Mouse (Mus musculus): ENCODE measurements around the gene Snurf. TPM values are rescaled to one million over a fixed set of nuclear protein-coding genes. Genes with fewer than 3 reads are reported as not detected.

The Snurf gene
- polyA plus RNA-seq (2014; fragmentation: Nextera tagmentation; extraction: Ambion mirVana), result 38.0 and 38.8 TPM in 2 replicates

- Histone ChIP-seq H3K9ac (ENCODE audit: low read length) (peak within 1 kb of the TSS; percentile 72), H3K27ac (replicated peaks in 1 of 2; ENCODE audit: control insufficient read depth in 1 of 2, insufficient read depth in 1 of 2, low read depth in 2 of 2, low read length in 2 of 2) (peak within 1 kb of the TSS; percentile 14 to 39; a peak in 1 of 4 replicates), H3K9me3 (ENCODE audit: control insufficient read depth, low read length) (peaks cover 17% of the 10 kb centered on the region), H3K4me2 (ENCODE audit: low read length) (peak within 1 kb of the TSS; percentile 68), H3K4me3 (ENCODE audit: control insufficient read depth in 1 of 2, insufficient read depth in 1 of 2, low read depth in 1 of 2, low read length in 2 of 2) (peak within 1 kb of the TSS; percentile 55 to 62), H3K27me3 (ENCODE audit: control insufficient read depth, insufficient read depth, low read length) (no peaks in the 10 kb centered on the region), H3K4me1 (ENCODE audit: control insufficient read depth in 2 of 2, insufficient read depth in 2 of 2, low read length in 2 of 2) (peaks cover 2 to 4% of the 10 kb centered on the region in 2 experiments; a peak in 1 of 4 replicates), H3K36me3 (ENCODE audit: control insufficient read depth, insufficient read depth, low read length) (no peaks in the 10 kb centered on the region)
- 50% methylated on average over 30 of the region's 30 CpGs for WGBS
- ATAC-seq (ENCODE audit: insufficient number of reproducible peaks, insufficient read depth, low FRiP score, low read depth), result 0 out of 2 replicates have a peak, but pooled peaks have one; percentile 61
Observed at GRCm38 (mm10) chr7:60004606-60005330, at the start of gene Snurf, which contains the start of gene Gm38393. Gene Snurf (minus strand): TSS chr7:60005049. Gene Gm38393 (minus strand): TSS chr7:60005064.

- Histone ChIP-seq H3K27ac (replicated peaks in 1 of 2; ENCODE audit: control insufficient read depth in 1 of 2, insufficient read depth in 1 of 2, low read depth in 2 of 2, low read length in 2 of 2) (no peak overlapping the region), H3K4me3 (ENCODE audit: control insufficient read depth in 1 of 2, insufficient read depth in 1 of 2, low read depth in 1 of 2, low read length in 2 of 2) (no peak overlapping the region), H3K4me2 (ENCODE audit: low read length) (no peak overlapping the region), H3K9me3 (ENCODE audit: control insufficient read depth, low read length) (no peaks in the 10 kb centered on the region), H3K36me3 (ENCODE audit: control insufficient read depth, insufficient read depth, low read length) (no peaks in the 10 kb centered on the region), H3K27me3 (ENCODE audit: control insufficient read depth, insufficient read depth, low read length) (no peaks in the 10 kb centered on the region), H3K9ac (ENCODE audit: low read length) (no peak overlapping the region), H3K4me1 (ENCODE audit: control insufficient read depth in 2 of 2, insufficient read depth in 2 of 2, low read length in 2 of 2) (no peaks in the 10 kb centered on the region)
- 65% methylated on average over 6 of the region's 6 CpGs for WGBS
- ATAC-seq (ENCODE audit: insufficient number of reproducible peaks, insufficient read depth, low FRiP score, low read depth), result no peak
Observed at GRCm38 (mm10) chr7:60047481-60048201, 42.8 kb upstream of the Snurf start.

GRCm38 (mm10) chr7:60013186-60013585, 8.3 kb upstream of the Snurf start:
- Histone ChIP-seq H3K4me2 (ENCODE audit: low read length) (no peak overlapping the region), H3K36me3 (ENCODE audit: control insufficient read depth, insufficient read depth, low read length) (no peaks in the 10 kb centered on the region), H3K27me3 (ENCODE audit: control insufficient read depth, insufficient read depth, low read length) (no peaks in the 10 kb centered on the region), H3K27ac (replicated peaks in 1 of 2; ENCODE audit: control insufficient read depth in 1 of 2, insufficient read depth in 1 of 2, low read depth in 2 of 2, low read length in 2 of 2) (no peak overlapping the region), H3K4me1 (ENCODE audit: control insufficient read depth in 2 of 2, insufficient read depth in 2 of 2, low read length in 2 of 2) (no peaks in the 10 kb centered on the region), H3K9me3 (ENCODE audit: control insufficient read depth, low read length) (no peaks in the 10 kb centered on the region), H3K4me3 (ENCODE audit: control insufficient read depth in 1 of 2, insufficient read depth in 1 of 2, low read depth in 1 of 2, low read length in 2 of 2) (no peak overlapping the region), H3K9ac (ENCODE audit: low read length) (no peak overlapping the region)
- ATAC-seq (ENCODE audit: insufficient number of reproducible peaks, insufficient read depth, low FRiP score, low read depth), result no peak
- WGBS, result 77% methylated on average over 3 of the region's 3 CpGs

GRCm38 (mm10) chr7:60007727-60008360, 3.0 kb upstream of the Snurf start:
- ATAC-seq (ENCODE audit: insufficient number of reproducible peaks, insufficient read depth, low FRiP score, low read depth), result no peak
- peaks cover 2 to 4% of the 10 kb centered on the region in 2 experiments; a peak in 1 of 4 replicates for H3K4me1 ChIP-seq (ENCODE audit: control insufficient read depth in 2 of 2, insufficient read depth in 2 of 2, low read length in 2 of 2)
- no peak overlapping the region for H3K27ac ChIP-seq (replicated peaks in 1 of 2; ENCODE audit: control insufficient read depth in 1 of 2, insufficient read depth in 1 of 2, low read depth in 2 of 2, low read length in 2 of 2)
- H3K4me3 ChIP-seq (ENCODE audit: control insufficient read depth in 1 of 2, insufficient read depth in 1 of 2, low read depth in 1 of 2, low read length in 2 of 2), result no peak overlapping the region
- no peak overlapping the region for H3K9ac ChIP-seq (ENCODE audit: low read length)
- 26% methylated on average over 3 of the region's 3 CpGs for WGBS
- peaks cover 17% of the 10 kb centered on the region for H3K9me3 ChIP-seq (ENCODE audit: control insufficient read depth, low read length)
- no peaks in the 10 kb centered on the region for H3K36me3 ChIP-seq (ENCODE audit: control insufficient read depth, insufficient read depth, low read length)
- H3K27me3 ChIP-seq (ENCODE audit: control insufficient read depth, insufficient read depth, low read length), result no peaks in the 10 kb centered on the region
- H3K4me2 ChIP-seq (ENCODE audit: low read length), result no peak overlapping the region

GRCm38 (mm10) chr7:60006262-60006661, 1.4 kb upstream of the Snurf start:
- Histone ChIP-seq H3K9ac (ENCODE audit: low read length) (no peak overlapping the region), H3K9me3 (ENCODE audit: control insufficient read depth, low read length) (peaks cover 17% of the 10 kb centered on the region), H3K36me3 (ENCODE audit: control insufficient read depth, insufficient read depth, low read length) (no peaks in the 10 kb centered on the region), H3K4me1 (ENCODE audit: control insufficient read depth in 2 of 2, insufficient read depth in 2 of 2, low read length in 2 of 2) (peaks cover 2 to 4% of the 10 kb centered on the region in 2 experiments; a peak in 1 of 4 replicates), H3K27ac (replicated peaks in 1 of 2; ENCODE audit: control insufficient read depth in 1 of 2, insufficient read depth in 1 of 2, low read depth in 2 of 2, low read length in 2 of 2) (no peak overlapping the region), H3K4me3 (ENCODE audit: control insufficient read depth in 1 of 2, insufficient read depth in 1 of 2, low read depth in 1 of 2, low read length in 2 of 2) (no peak overlapping the region), H3K27me3 (ENCODE audit: control insufficient read depth, insufficient read depth, low read length) (no peaks in the 10 kb centered on the region), H3K4me2 (ENCODE audit: low read length) (no peak overlapping the region)
- 55% methylated on average over 2 of the region's 2 CpGs for WGBS
- no peak for ATAC-seq (ENCODE audit: insufficient number of reproducible peaks, insufficient read depth, low FRiP score, low read depth)

GRCm38 (mm10) chr7:60003921-60004605, 786 bp downstream of the Snurf start:
- H3K4me3 ChIP-seq (ENCODE audit: control insufficient read depth in 1 of 2, insufficient read depth in 1 of 2, low read depth in 1 of 2, low read length in 2 of 2), result peak overlapping the region; percentile 55 to 62
- ATAC-seq (ENCODE audit: insufficient number of reproducible peaks, insufficient read depth, low FRiP score, low read depth), result peak; percentile 50
- H3K4me2 ChIP-seq (ENCODE audit: low read length), result peak overlapping the region; percentile 68
- H3K9me3 ChIP-seq (ENCODE audit: control insufficient read depth, low read length), result peaks cover 17% of the 10 kb centered on the region
- no peaks in the 10 kb centered on the region for H3K27me3 ChIP-seq (ENCODE audit: control insufficient read depth, insufficient read depth, low read length)
- H3K36me3 ChIP-seq (ENCODE audit: control insufficient read depth, insufficient read depth, low read length), result no peaks in the 10 kb centered on the region
- 44% methylated on average over 22 of the region's 22 CpGs for WGBS
- H3K27ac ChIP-seq (replicated peaks in 1 of 2; ENCODE audit: control insufficient read depth in 1 of 2, insufficient read depth in 1 of 2, low read depth in 2 of 2, low read length in 2 of 2), result peak overlapping the region; percentile 14 to 39; a peak in 1 of 4 replicates
- H3K9ac ChIP-seq (ENCODE audit: low read length), result peak overlapping the region; percentile 72
- peaks cover 2 to 4% of the 10 kb centered on the region in 2 experiments; a peak in 1 of 4 replicates for H3K4me1 ChIP-seq (ENCODE audit: control insufficient read depth in 2 of 2, insufficient read depth in 2 of 2, low read length in 2 of 2)
